9 mouse cellular contexts compared by ENCODE assay signal in genomic region chr9:121984465-121985461, GRCm38 (mm10). TPM values are rescaled to one million over a fixed set of nuclear protein-coding genes. Genes with fewer than 3 reads are reported as not detected.
DNase-seq lines count a peak whose midpoint lies in the region; ATAC-seq and TF ChIP-seq lines count a peak whose summit lies in the region.
"Had no signal": no experiment of that assay in that cellular context is flagged by ENCODE, and none has a peak within 500 bp of the region (broad histone marks: within the 10 kb centered on the region; RNA-seq: fewer than 3 reads in every experiment).

No protein-coding gene starts in this region.

- no peak overlapping the region for H3K4me2 ChIP-seq in heart, postnatal 0 days (ENCODE audit: low read depth, low read length)
- no peak overlapping the region for H3K4me2 ChIP-seq in lung, embryonic 16.5 days (ENCODE audit: low read depth, low read length)
- H3K4me2 ChIP-seq: hindbrain, embryonic 15.5 days had no signal

- WGBS in heart, postnatal 0 days = 67% methylated on average over 15 of the region's 15 CpGs
- 65% methylated on average over 15 of the region's 15 CpGs for WGBS in lung, embryonic 16.5 days

- peak; percentile 82 for DNase-seq in brain, adult 2 months (ENCODE audit: low read depth, low spot score)
- DNase-seq in heart, postnatal 0 days (ENCODE audit: low spot score) = peak; percentile 38
- DNase-seq in layer of hippocampus, adult 11-12 months (ENCODE audit: low spot score) = peak; percentile 78
- DNase-seq in ovary, postnatal 14 days (ENCODE audit: low spot score) = peak; percentile 71
- peak; percentile 39 to 78 for DNase-seq in thymus, postnatal 10 days (ENCODE audit: low spot score in 2 of 2)

- no peak overlapping the region for H3K27ac ChIP-seq in ES-Bruce4 (ENCODE audit: insufficient read depth, low read length)
- no peak overlapping the region for H3K27ac ChIP-seq in heart, postnatal 0 days (ENCODE audit: low read depth)
- no peak overlapping the region for H3K27ac ChIP-seq in lung, embryonic 16.5 days (ENCODE audit: low read length)
- H3K27ac ChIP-seq: hindbrain, embryonic 15.5 days had no signal

- H3K4me1 ChIP-seq in ES-Bruce4 (ENCODE audit: control insufficient read depth, insufficient read depth, low read length) = no peaks in the 10 kb centered on the region
- H3K4me1 ChIP-seq in heart, postnatal 0 days (ENCODE audit: control insufficient read depth, insufficient read depth) = no peaks in the 10 kb centered on the region
- no peaks in the 10 kb centered on the region for H3K4me1 ChIP-seq in lung, embryonic 16.5 days (replicated peaks; ENCODE audit: control insufficient read depth, insufficient read depth, low read length)

- ATAC-seq in erythroblast, adult 5-6 weeks (replicated peaks; ENCODE audit: low FRiP score, poor library complexity, severe bottlenecking) = peak; percentile 56
- no peak; the same call in 1 of the 2 replicates for ATAC-seq in heart, postnatal 0 days (ENCODE audit: insufficient read depth, low read depth)
- peak; percentile 15; the same call in 1 of the 2 replicates for ATAC-seq in lung, embryonic 16.5 days (ENCODE audit: low read depth)

- no peak for TF ChIP-seq EP300 in ES-Bruce4 (IDR thresholded peaks at IDR 0.05; ENCODE audit: insufficient read depth, low read depth, low read length)
- TF ChIP-seq EP300 in heart, postnatal 0 days (IDR thresholded peaks at IDR 0.05; ENCODE audit: low read depth) = no peak

- no peak overlapping the region for H3K9ac ChIP-seq in ES-Bruce4 (ENCODE audit: low read depth, poor library complexity, severe bottlenecking)
- no peak overlapping the region for H3K9ac ChIP-seq in heart, postnatal 0 days (replicated peaks; ENCODE audit: low read depth, low read length)
- H3K9ac ChIP-seq in lung, embryonic 16.5 days (ENCODE audit: low read length) = no peak overlapping the region
- H3K9ac ChIP-seq: hindbrain, embryonic 15.5 days had no signal

- TF ChIP-seq CTCF in ES-Bruce4 (IDR thresholded peaks at IDR 0.05; ENCODE audit: low read depth, low read length) = peak; percentile 98
- TF ChIP-seq CTCF in heart, postnatal 0 days (IDR thresholded peaks at IDR 0.05; ENCODE audit: low read depth) = peak; percentile 99

- no peaks in the 10 kb centered on the region for H3K27me3 ChIP-seq in ES-Bruce4 (ENCODE audit: control insufficient read depth, insufficient read depth, low read length, poor library complexity, severe bottlenecking)
- no peaks in the 10 kb centered on the region for H3K27me3 ChIP-seq in heart, postnatal 0 days (ENCODE audit: control insufficient read depth, insufficient read depth, low read length)
- no peaks in the 10 kb centered on the region for H3K27me3 ChIP-seq in lung, embryonic 16.5 days (ENCODE audit: control insufficient read depth, insufficient read depth, low read depth, low read length)
- H3K27me3 ChIP-seq: hindbrain, embryonic 15.5 days had no signal

- no peak for TF ChIP-seq POLR2A in ES-Bruce4 (IDR thresholded peaks at IDR 0.05; ENCODE audit: insufficient read depth, low read length)

- no peak overlapping the region for H3K4me3 ChIP-seq in ES-Bruce4 (ENCODE audit: low read depth, low read length)
- H3K4me3 ChIP-seq in heart, postnatal 0 days (ENCODE audit: low read depth, low read length) = no peak overlapping the region
- H3K4me3 ChIP-seq in lung, embryonic 16.5 days (ENCODE audit: low read length) = no peak overlapping the region
- H3K4me3 ChIP-seq: hindbrain, embryonic 15.5 days had no signal

- H3K9me3 ChIP-seq in ES-Bruce4 (replicated peaks; ENCODE audit: control insufficient read depth, insufficient read depth, low read length, poor library complexity, severe bottlenecking) = no peaks in the 10 kb centered on the region
- no peaks in the 10 kb centered on the region for H3K9me3 ChIP-seq in heart, postnatal 0 days (replicated peaks; ENCODE audit: control insufficient read depth, low read length)
- no peaks in the 10 kb centered on the region for H3K9me3 ChIP-seq in lung, embryonic 16.5 days (ENCODE audit: control insufficient read depth, low read length)
- H3K9me3 ChIP-seq: hindbrain, embryonic 15.5 days had no signal

- no peaks in the 10 kb centered on the region for H3K36me3 ChIP-seq in ES-Bruce4 (ENCODE audit: control insufficient read depth, insufficient read depth, low read length, poor library complexity, severe bottlenecking)
- H3K36me3 ChIP-seq in heart, postnatal 0 days (replicated peaks; ENCODE audit: control insufficient read depth, insufficient read depth, low read length) = no peaks in the 10 kb centered on the region
- H3K36me3 ChIP-seq in lung, embryonic 16.5 days (ENCODE audit: control insufficient read depth, insufficient read depth, low read length) = no peaks in the 10 kb centered on the region
- H3K36me3 ChIP-seq: hindbrain, embryonic 15.5 days had no signal

RNA-seq across cellular contexts. Expression of gene Pomgnt2, which starts 12.1 kb away (rescaled TPM):
- polyA plus RNA-seq in ES-Bruce4 (2011; ENCODE audit: insufficient read depth, insufficient read length, low read depth, missing spikeins) = 7.5 and 7.9 TPM in 2 replicates
- total RNA-seq in erythroblast, adult 5-6 weeks (2015; ENCODE audit: low replicate concordance) = not detected in 2 replicates
- total RNA-seq in erythroblast, adult 5-6 weeks (2017; ENCODE audit: low replicate concordance) = 2.0 TPM in 1 of 2 replicates, not detected in the other
- 14.2 and 19.4 TPM in 2 replicates for total RNA-seq in heart, postnatal 0 days (2014; rRNA removed; ENCODE audit: low replicate concordance)
- 6.9 and 7.9 TPM in 2 replicates for polyA plus RNA-seq in heart, postnatal 0 days (2015; fragmentation: Nextera tagmentation; extraction: Ambion mirVana)
- 11.5 and 12.1 TPM in 2 replicates for polyA plus RNA-seq in lung, embryonic 16.5 days (2015; fragmentation: Nextera tagmentation; extraction: Ambion mirVana)

RNA-seq across cellular contexts. Expression of gene Fam198a, which starts 34.0 kb away (rescaled TPM):
- not detected in 2 replicates for polyA plus RNA-seq in ES-Bruce4 (2011; ENCODE audit: insufficient read depth, insufficient read length, low read depth, missing spikeins)
- total RNA-seq in erythroblast, adult 5-6 weeks (2015; ENCODE audit: low replicate concordance) = not detected in 2 replicates
- total RNA-seq in erythroblast, adult 5-6 weeks (2017; ENCODE audit: low replicate concordance) = not detected in 2 replicates
- total RNA-seq in heart, postnatal 0 days (2014; rRNA removed; ENCODE audit: low replicate concordance) = 1.1 and 3.1 TPM in 2 replicates
- polyA plus RNA-seq in heart, postnatal 0 days (2015; fragmentation: Nextera tagmentation; extraction: Ambion mirVana) = 0.78 and 0.85 TPM in 2 replicates
- polyA plus RNA-seq in lung, embryonic 16.5 days (2015; fragmentation: Nextera tagmentation; extraction: Ambion mirVana) = 2.4 and 2.7 TPM in 2 replicates
